Mouse (Mus musculus): ENCODE data around the gene 9130008F23Rik. TPM values are rescaled to one million over a fixed set of nuclear protein-coding genes. Genes with fewer than 3 reads are reported as not detected.

9130008F23Rik gene
- polyA plus RNA-seq (2017; shearing (Covaris generic)) = not detected

GRCm38 (mm10) chr17:40879924-40880691 lies at the start of gene 9130008F23Rik:
Gene 9130008F23Rik (minus strand): TSS chr17:40880559.

GRCm38 (mm10) chr17:40914250-40914649 lies 33.9 kb upstream of the 9130008F23Rik start, which contains the start of gene Glyatl3:
Gene Glyatl3 (minus strand): TSS chr17:40914350.

Other genes starting within 250 kb of the 9130008F23Rik start
- not detected for gene Esp3, start 248.5 kb downstream of the 9130008F23Rik start, polyA plus RNA-seq (2017; shearing (Covaris generic))
- not detected for gene Esp1, start 153.4 kb downstream of the 9130008F23Rik start, polyA plus RNA-seq (2017; shearing (Covaris generic))
- gene Crisp2, start 73.6 kb downstream of the 9130008F23Rik start, polyA plus RNA-seq (2017; shearing (Covaris generic)) = not detected
- not detected for gene Rhag, start 69.4 kb downstream of the 9130008F23Rik start, polyA plus RNA-seq (2017; shearing (Covaris generic))
- not detected for gene Glyatl3, start 33.8 kb upstream of the 9130008F23Rik start, polyA plus RNA-seq (2017; shearing (Covaris generic))
- gene Mut, start 54.1 kb upstream of the 9130008F23Rik start, polyA plus RNA-seq (2017; shearing (Covaris generic)) = 14.8 TPM
- gene Cenpq, start 54.5 kb upstream of the 9130008F23Rik start, polyA plus RNA-seq (2017; shearing (Covaris generic)) = 32.6 TPM